Mouse (Mus musculus) midbrain, embryonic 11.5 days (tissue): ENCODE measurements around the gene Rras2. TPM values are rescaled to one million over a fixed set of nuclear protein-coding genes. Genes with fewer than 3 reads are reported as not detected.

ENCODE experiments used
- ATAC-seq: fragments of 200-750 bp; cut with Nextera tagmentation; 2 replicates; pipeline ENCODE4 v1.8.0; 2017; ENCODE audit warnings: moderate TSS enrichment, moderate library complexity; ENCODE audit not compliant: low FRiP score
- DNase-seq: peaks from one replicate; pipeline ENCODE4 v3.0.0; 2015; ENCODE audit warnings: low spot score; ENCODE audit errors: missing footprints
- H3K27ac ChIP-seq: fragments of 300-500 bp; sonication (generic); 2 replicates; pipeline ENCODE4 v1.5.1; 2014; ENCODE audit warnings: low read depth, low read length
- H3K27me3 ChIP-seq: fragments of 300-500 bp; sonication (generic); 2 replicates; pipeline ENCODE4 v1.6.1; 2014; ENCODE audit warnings: mild to moderate bottlenecking, low read length, moderate library complexity, mixed read lengths; ENCODE audit not compliant: control insufficient read depth, insufficient read depth
- H3K36me3 ChIP-seq: fragments of 300-500 bp; sonication (generic); 2 replicates; pipeline ENCODE4 v1.6.1; 2014; ENCODE audit warnings: mild to moderate bottlenecking, low read length, moderate library complexity, mixed read lengths; ENCODE audit not compliant: control insufficient read depth, insufficient read depth
- H3K4me1 ChIP-seq: fragments of 300-500 bp; sonication (generic); 2 replicates; pipeline ENCODE4 v1.6.1; 2014; ENCODE audit warnings: low read length; ENCODE audit not compliant: control insufficient read depth, insufficient read depth
- H3K4me2 ChIP-seq: fragments of 300-500 bp; sonication (generic); 2 replicates; pipeline ENCODE4 v1.6.1; 2014; ENCODE audit warnings: mild to moderate bottlenecking, moderate library complexity
- H3K4me3 ChIP-seq: fragments of 300-500 bp; sonication (generic); 2 replicates; pipeline ENCODE4 v1.5.1; 2014; ENCODE audit warnings: low read depth, low read length
- H3K9ac ChIP-seq: fragments of 300-500 bp; sonication (generic); 2 replicates; pipeline ENCODE4 v1.6.1; 2014; ENCODE audit warnings: low read length
- H3K9me3 ChIP-seq: fragments of 300-500 bp; sonication (generic); 2 replicates; pipeline ENCODE4 v1.6.1; 2016; ENCODE audit warnings: low read length; ENCODE audit not compliant: control insufficient read depth
- WGBS: fragments of 180-500 bp; shearing (Covaris S2); extraction: QIAGEN DNeasy Blood & Tissue Kit; methylation state at CpG from one replicate; pipeline ENCODE4 v1.1.7; 2014; 5-methylcytosine and 5-hydroxymethylcytosine counted together
- polyA plus RNA-seq: library from polyadenylated mRNA; unstranded; fragments of >200 nt; fragmentation: Nextera tagmentation; extraction: Ambion mirVana; gene quantifications from 2 replicates; pipeline ENCODE4 v1.2.1, GENCODE M21; 2014

The Rras2 gene
- polyA plus RNA-seq, 1 experiment from 2014 or later, result 26.7 TPM

DNA sequence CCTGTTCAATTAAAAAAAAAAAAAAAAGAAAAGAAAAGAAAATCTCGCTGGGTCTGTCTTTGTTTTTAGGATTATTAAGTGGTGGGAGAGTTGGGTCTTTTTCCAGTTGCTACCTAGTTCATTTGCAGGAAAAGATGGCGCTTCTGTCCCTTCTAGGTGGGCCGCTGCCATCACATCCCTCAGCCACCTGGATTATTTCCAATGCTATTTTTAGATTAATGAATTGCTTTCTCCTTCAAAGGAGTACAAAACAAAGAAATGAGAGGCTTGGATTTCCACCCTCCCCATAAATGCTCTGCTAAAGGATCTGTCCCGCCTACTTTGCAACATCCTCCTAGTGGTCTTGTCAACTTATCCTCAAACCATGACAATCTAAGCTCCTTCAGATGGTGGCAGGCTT, 76.2 kb downstream of the Rras2 start:
- Histone ChIP-seq H3K4me2 (no peak overlapping the region), H3K4me3 (no peak overlapping the region), H3K27ac (no peak overlapping the region), H3K36me3 (no peaks in the 10 kb centered on the region), H3K9me3 (no peaks in the 10 kb centered on the region), H3K27me3 (no peaks in the 10 kb centered on the region), H3K4me1 (no peaks in the 10 kb centered on the region), H3K9ac (no peak overlapping the region)
- ATAC-seq, result no peak
- no peak for DNase-seq
- WGBS, result 87% methylated on average over 4 of the region's 4 CpGs

DNA sequence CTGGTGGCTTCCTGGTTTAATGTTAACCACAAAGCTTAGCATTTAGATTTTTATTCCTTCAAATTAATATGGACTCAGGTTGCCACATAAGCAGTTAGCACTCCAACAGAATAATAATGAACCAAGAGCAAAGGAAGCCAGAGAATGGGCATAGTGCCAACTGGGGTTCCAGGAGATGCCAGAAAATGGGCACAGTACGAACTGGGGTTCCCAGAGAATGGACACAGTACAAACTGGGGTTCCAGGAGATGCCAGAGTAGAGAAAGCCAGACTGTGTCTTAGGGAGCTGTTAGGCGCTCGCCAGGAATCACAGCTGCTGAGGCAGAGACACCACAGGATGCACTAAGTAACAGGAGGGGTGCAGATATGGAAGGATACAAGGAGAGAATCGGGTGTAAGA, 80.3 kb downstream of the Rras2 start:
- H3K4me1 ChIP-seq, result no peaks in the 10 kb centered on the region
- 80% methylated on average over 4 of the region's 4 CpGs for WGBS
- no peaks in the 10 kb centered on the region for H3K36me3 ChIP-seq
- no peak overlapping the region for H3K9ac ChIP-seq
- no peaks in the 10 kb centered on the region for H3K27me3 ChIP-seq
- H3K9me3 ChIP-seq, result no peaks in the 10 kb centered on the region
- no peak overlapping the region for H3K27ac ChIP-seq
- no peak for ATAC-seq
- no peak overlapping the region for H3K4me3 ChIP-seq
- DNase-seq, result no peak
- no peak overlapping the region for H3K4me2 ChIP-seq

DNA sequence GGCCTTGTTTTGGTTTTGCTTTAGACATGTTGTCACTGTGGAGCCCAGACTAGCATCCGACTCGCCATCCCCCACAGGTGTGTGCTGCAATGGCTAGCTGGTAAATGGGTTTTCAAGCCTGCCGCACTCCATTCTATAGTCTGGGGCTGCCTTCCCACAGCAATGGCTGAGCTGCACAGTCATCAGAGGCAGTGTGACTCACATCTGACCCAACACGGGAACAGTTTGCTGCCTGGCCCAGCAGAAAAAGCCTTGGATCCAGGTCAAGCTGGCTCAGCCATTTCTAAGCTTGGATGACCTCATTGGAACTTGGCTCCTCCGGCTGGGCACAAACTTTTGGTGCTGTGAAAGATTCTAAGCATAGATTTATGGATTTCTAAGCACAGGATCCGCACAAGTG, 88.0 kb downstream of the Rras2 start:
- ATAC-seq (no peak), DNase-seq (no peak)
- no peaks in the 10 kb centered on the region for H3K9me3 ChIP-seq
- no peak overlapping the region for H3K27ac ChIP-seq
- no peak overlapping the region for H3K4me3 ChIP-seq
- H3K9ac ChIP-seq, result no peak overlapping the region
- no peaks in the 10 kb centered on the region for H3K27me3 ChIP-seq
- no peaks in the 10 kb centered on the region for H3K4me1 ChIP-seq
- H3K4me2 ChIP-seq, result no peak overlapping the region
- 84% methylated on average over 6 of the region's 6 CpGs for WGBS
- H3K36me3 ChIP-seq, result no peaks in the 10 kb centered on the region

DNA sequence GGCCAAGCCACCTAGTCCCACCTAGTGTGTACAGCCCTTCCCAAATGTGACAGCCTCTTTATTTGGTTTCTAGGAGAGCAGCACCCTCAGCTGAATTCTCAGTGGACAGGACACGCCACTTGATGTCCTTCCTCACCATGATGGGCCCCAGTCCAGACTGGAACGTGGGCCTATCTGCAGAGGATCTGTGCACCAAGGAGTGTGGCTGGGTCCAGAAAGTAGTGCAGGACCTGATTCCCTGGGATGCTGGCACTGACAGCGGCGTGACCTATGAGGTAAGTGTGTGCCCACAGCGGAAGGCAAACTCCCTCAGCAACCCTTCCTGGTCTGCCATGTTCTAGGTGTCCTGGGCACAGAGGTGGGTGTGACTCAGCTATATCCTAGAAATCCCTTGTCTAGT, 88.8 kb downstream of the Rras2 start:
- no peak overlapping the region for H3K27ac ChIP-seq
- WGBS, result 84% methylated on average over 5 of the region's 5 CpGs
- ATAC-seq (no peak), DNase-seq (no peak)
- no peak overlapping the region for H3K4me2 ChIP-seq
- no peaks in the 10 kb centered on the region for H3K36me3 ChIP-seq
- no peak overlapping the region for H3K9ac ChIP-seq
- H3K9me3 ChIP-seq, result no peaks in the 10 kb centered on the region
- no peaks in the 10 kb centered on the region for H3K27me3 ChIP-seq
- H3K4me1 ChIP-seq, result no peaks in the 10 kb centered on the region
- H3K4me3 ChIP-seq, result no peak overlapping the region

DNA sequence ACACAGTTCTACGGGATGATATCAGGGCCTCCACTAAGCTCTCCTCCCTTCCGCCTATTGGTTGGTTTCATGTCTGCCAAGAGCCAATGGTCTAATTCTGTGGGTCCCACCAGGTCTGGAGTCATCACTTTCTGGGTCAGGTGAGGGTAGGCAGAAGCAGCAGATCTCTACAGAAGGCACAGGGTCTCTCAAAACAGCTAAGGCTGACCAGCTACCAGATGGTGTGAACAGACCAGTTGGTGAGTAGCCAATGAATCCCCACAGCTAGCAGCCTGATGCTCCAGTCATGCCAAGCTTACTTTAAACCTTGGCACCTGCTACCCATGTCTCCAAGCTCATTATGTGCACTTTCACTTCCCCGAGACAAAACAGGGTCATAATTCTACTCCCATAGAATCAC, 90.2 kb downstream of the Rras2 start:
- Histone ChIP-seq H3K4me1 (no peaks in the 10 kb centered on the region), H3K9ac (no peak overlapping the region), H3K4me2 (no peak overlapping the region), H3K36me3 (no peaks in the 10 kb centered on the region), H3K27me3 (no peaks in the 10 kb centered on the region), H3K9me3 (no peaks in the 10 kb centered on the region), H3K27ac (no peak overlapping the region), H3K4me3 (no peak overlapping the region)
- no peak for ATAC-seq
- peak; percentile 41 for DNase-seq
- WGBS, result 95% methylated on average over 3 of the region's 3 CpGs

DNA sequence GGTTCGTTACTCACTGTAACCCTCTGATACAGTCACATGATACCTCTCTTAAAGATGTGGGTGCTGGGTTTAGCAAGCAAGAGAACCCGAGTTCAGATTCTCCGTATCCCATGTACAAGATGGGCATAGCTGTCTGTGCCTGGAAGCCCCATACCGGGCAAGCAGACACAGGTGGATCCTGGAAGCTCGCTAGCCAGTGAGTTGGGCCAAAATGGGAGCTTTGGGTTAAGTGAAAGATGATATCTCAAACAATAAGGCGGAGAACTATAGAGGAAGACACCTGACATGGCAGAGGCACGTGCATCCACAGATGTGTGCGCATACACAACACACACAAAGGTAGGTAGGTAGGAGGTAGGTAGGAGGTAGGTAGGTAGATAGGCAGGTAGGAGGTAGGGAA, 90.7 kb downstream of the Rras2 start:
- H3K9me3 ChIP-seq, result no peaks in the 10 kb centered on the region
- no peaks in the 10 kb centered on the region for H3K27me3 ChIP-seq
- no peak for DNase-seq
- H3K4me2 ChIP-seq, result no peak overlapping the region
- no peaks in the 10 kb centered on the region for H3K4me1 ChIP-seq
- H3K27ac ChIP-seq, result no peak overlapping the region
- no peak for ATAC-seq
- 86% methylated on average over 8 of the region's 8 CpGs for WGBS
- no peak overlapping the region for H3K4me3 ChIP-seq
- H3K9ac ChIP-seq, result no peak overlapping the region
- H3K36me3 ChIP-seq, result no peaks in the 10 kb centered on the region

DNA sequence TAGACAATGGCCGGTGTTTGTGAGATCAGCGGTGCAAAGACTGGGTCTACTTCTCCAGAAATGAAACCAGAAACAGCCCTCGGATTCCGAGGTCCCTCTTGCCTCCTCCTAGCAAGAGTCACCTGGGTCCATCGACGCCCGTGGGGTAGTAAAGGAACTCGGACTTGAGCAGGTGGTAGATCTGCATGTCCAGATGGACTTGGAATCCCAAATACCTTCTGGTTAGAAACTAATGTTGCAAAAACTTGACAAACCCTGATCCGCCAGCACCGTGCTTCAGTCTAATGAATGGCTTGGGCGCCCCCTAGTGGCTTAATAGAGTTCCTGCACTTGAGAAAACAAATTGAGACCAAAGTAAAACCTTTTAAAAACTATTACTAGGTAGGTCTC, 96.9 kb downstream of the Rras2 start:
- Histone ChIP-seq H3K4me3 (peak overlapping the region; percentile 35), H3K27ac (no peak overlapping the region), H3K36me3 (no peaks in the 10 kb centered on the region), H3K9ac (peak overlapping the region; percentile 41; the same call in 1 of the 2 replicates), H3K27me3 (no peaks in the 10 kb centered on the region), H3K9me3 (no peaks in the 10 kb centered on the region), H3K4me2 (peak overlapping the region; percentile 53), H3K4me1 (0 out of 2 replicates have a peak, but pooled peaks cover 4% of the 10 kb centered on the region)
- WGBS, result 3% methylated on average over 11 of the region's 11 CpGs
- ATAC-seq (peak; percentile 71), DNase-seq (peak; percentile 97)

DNA sequence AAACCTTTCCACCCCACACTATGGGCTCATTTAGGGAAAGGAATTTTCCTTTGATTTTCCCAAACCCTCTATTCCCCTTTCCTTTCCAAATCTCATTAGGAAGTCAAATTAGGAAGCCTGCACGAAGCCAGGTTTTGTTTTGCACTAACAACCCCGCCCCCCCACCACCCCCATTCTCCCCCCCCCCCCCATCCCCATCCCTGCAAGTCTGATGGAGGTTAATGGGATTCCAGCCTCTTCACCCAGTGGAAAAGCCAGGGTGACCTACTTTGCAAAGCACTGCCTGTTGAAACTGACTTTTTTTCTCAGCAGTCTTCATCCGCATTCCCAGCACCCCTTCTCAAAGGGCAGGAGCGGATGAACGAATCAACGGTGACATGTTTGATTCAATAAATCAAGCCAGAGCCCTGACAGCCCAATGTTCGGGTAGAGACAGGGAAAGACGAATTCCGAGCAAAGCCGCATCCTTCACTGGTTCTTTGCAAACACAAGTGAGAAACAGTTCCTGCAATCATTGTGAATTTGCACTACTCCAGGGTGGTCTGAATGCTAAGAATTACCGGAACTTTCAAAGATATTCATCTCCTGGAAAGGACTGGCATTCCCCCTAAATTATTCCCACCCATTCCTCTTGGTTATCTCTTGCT, 97.4 kb downstream of the Rras2 start:
- ATAC-seq (peak; percentile 43), DNase-seq (no peak)
- Histone ChIP-seq H3K9me3 (no peaks in the 10 kb centered on the region), H3K4me1 (0 out of 2 replicates have a peak, but pooled peaks cover 4% of the 10 kb centered on the region), H3K9ac (peak overlapping the region; percentile 41; the same call in 1 of the 2 replicates), H3K4me2 (peak overlapping the region; percentile 53), H3K36me3 (no peaks in the 10 kb centered on the region), H3K4me3 (peak overlapping the region; percentile 35), H3K27me3 (no peaks in the 10 kb centered on the region), H3K27ac (no peak overlapping the region)
- WGBS, result 5% methylated on average over 11 of the region's 11 CpGs

DNA sequence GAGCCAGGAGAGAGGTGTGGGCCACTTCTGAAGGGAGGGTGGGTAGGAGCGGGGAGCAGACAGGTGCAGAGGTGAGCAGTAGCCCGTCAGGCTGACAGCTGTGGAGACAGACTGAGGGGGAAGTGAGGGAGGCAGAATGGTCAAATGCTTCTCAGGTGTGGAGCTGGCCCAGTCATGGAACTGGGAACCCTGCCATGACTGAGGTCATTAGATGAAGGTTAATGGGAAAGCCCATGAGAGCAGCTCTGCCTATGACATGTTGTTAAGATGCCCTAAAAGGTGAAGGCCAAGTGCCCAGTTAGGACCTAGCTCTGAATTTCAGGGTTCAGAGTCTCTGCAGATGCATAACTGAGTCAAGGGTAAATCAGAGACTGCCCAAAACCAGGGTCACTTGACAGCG, 98.7 kb downstream of the Rras2 start:
- ATAC-seq (no peak), DNase-seq (no peak)
- no peak overlapping the region for H3K4me2 ChIP-seq
- H3K4me1 ChIP-seq, result 0 out of 2 replicates have a peak, but pooled peaks cover 4% of the 10 kb centered on the region
- no peaks in the 10 kb centered on the region for H3K27me3 ChIP-seq
- no peak overlapping the region for H3K9ac ChIP-seq
- no peaks in the 10 kb centered on the region for H3K36me3 ChIP-seq
- H3K27ac ChIP-seq, result no peak overlapping the region
- no peak overlapping the region for H3K4me3 ChIP-seq
- WGBS, result 75% methylated on average over 3 of the region's 3 CpGs
- no peaks in the 10 kb centered on the region for H3K9me3 ChIP-seq
